Mouse (Mus musculus) small intestine, adult 2 months (tissue): ENCODE results near the gene Akap6.

Experiments used
- CTCF ChIP-seq: fragments of 200-500 bp; IDR thresholded peaks from 2 replicates; pipeline ENCODE4 v1.5.1; 2012; ENCODE audit warnings: low read depth, mild to moderate bottlenecking, control low read depth, inconsistent platforms, low read length, moderate library complexity, mixed read lengths; ENCODE audit not compliant: insufficient replicate concordance, insufficient read length; ENCODE audit errors: extremely low read depth
- POLR2A ChIP-seq: fragments of 200-500 bp; IDR thresholded peaks from 2 replicates; pipeline ENCODE4 v1.6.1; 2012; ENCODE audit warnings: low read depth, mild to moderate bottlenecking, control low read depth, inconsistent platforms, low read length, moderate library complexity

- no peak for TF ChIP-seq CTCF
- TF ChIP-seq POLR2A, result no peak
Observed at GRCm38 (mm10) chr12:52699146-52699545, at the start of gene Akap6.
